Mouse (Mus musculus) midbrain, embryonic 11.5 days (tissue): ENCODE measurements around the gene Cep57. TPM values are rescaled to one million over a fixed set of nuclear protein-coding genes. Genes with fewer than 3 reads are reported as not detected.
"Not testable (repeated sequence)": the region's sequence is repeated elsewhere in the genome, so short reads cannot be mapped to it uniquely, and the experiment has no call there.

Source experiments
- ATAC-seq: fragments of 200-750 bp; cut with Nextera tagmentation; 2 replicates; pipeline ENCODE4 v1.8.0; 2017; ENCODE audit warnings: moderate TSS enrichment, moderate library complexity; ENCODE audit not compliant: low FRiP score
- DNase-seq: peaks from one replicate; pipeline ENCODE4 v3.0.0; 2015; ENCODE audit warnings: low spot score; ENCODE audit errors: missing footprints
- H3K27ac ChIP-seq: fragments of 300-500 bp; sonication (generic); 2 replicates; pipeline ENCODE4 v1.5.1; 2014; ENCODE audit warnings: low read depth, low read length
- H3K27me3 ChIP-seq: fragments of 300-500 bp; sonication (generic); 2 replicates; pipeline ENCODE4 v1.6.1; 2014; ENCODE audit warnings: mild to moderate bottlenecking, low read length, moderate library complexity, mixed read lengths; ENCODE audit not compliant: control insufficient read depth, insufficient read depth
- H3K36me3 ChIP-seq: fragments of 300-500 bp; sonication (generic); 2 replicates; pipeline ENCODE4 v1.6.1; 2014; ENCODE audit warnings: mild to moderate bottlenecking, low read length, moderate library complexity, mixed read lengths; ENCODE audit not compliant: control insufficient read depth, insufficient read depth
- H3K4me1 ChIP-seq: fragments of 300-500 bp; sonication (generic); 2 replicates; pipeline ENCODE4 v1.6.1; 2014; ENCODE audit warnings: low read length; ENCODE audit not compliant: control insufficient read depth, insufficient read depth
- H3K4me2 ChIP-seq: fragments of 300-500 bp; sonication (generic); 2 replicates; pipeline ENCODE4 v1.6.1; 2014; ENCODE audit warnings: mild to moderate bottlenecking, moderate library complexity
- H3K4me3 ChIP-seq: fragments of 300-500 bp; sonication (generic); 2 replicates; pipeline ENCODE4 v1.5.1; 2014; ENCODE audit warnings: low read depth, low read length
- H3K9ac ChIP-seq: fragments of 300-500 bp; sonication (generic); 2 replicates; pipeline ENCODE4 v1.6.1; 2014; ENCODE audit warnings: low read length
- H3K9me3 ChIP-seq: fragments of 300-500 bp; sonication (generic); 2 replicates; pipeline ENCODE4 v1.6.1; 2016; ENCODE audit warnings: low read length; ENCODE audit not compliant: control insufficient read depth
- WGBS: fragments of 180-500 bp; shearing (Covaris S2); extraction: QIAGEN DNeasy Blood & Tissue Kit; methylation state at CpG from one replicate; pipeline ENCODE4 v1.1.7; 2014; 5-methylcytosine and 5-hydroxymethylcytosine counted together
- polyA plus RNA-seq: library from polyadenylated mRNA; unstranded; fragments of >200 nt; fragmentation: Nextera tagmentation; extraction: Ambion mirVana; gene quantifications from 2 replicates; pipeline ENCODE4 v1.2.1, GENCODE M21; 2014

Gene Cep57
- polyA plus RNA-seq, 1 experiment from 2014 or later: 59.9 TPM

DNA sequence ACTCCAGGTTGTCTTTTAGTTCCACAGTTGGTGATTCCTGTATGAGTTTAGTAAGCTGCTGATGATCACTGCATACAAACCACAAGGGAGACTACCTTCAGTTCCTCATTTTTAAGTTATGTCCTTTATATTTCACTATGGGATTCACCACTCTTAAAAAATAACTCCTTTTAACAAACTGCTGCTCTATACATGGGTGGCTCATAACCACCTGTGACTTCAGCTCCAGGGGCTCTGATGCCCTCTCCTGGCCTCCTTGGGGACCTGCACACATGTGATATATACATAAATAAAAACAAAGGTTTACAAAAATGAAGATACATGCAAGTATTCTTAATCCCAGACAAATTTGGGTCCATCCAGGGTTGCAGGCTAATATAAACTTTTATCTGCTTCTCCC is 17.0 kb downstream of the Cep57 start:
- no peak overlapping the region for H3K4me3 ChIP-seq
- no peak for DNase-seq
- peaks cover 26% of the 10 kb centered on the region for H3K36me3 ChIP-seq
- H3K27me3 ChIP-seq: no peaks in the 10 kb centered on the region
- H3K4me1 ChIP-seq: no peaks in the 10 kb centered on the region
- H3K9ac ChIP-seq: no peak overlapping the region
- no peak overlapping the region for H3K27ac ChIP-seq
- no peak overlapping the region for H3K4me2 ChIP-seq
- H3K9me3 ChIP-seq: no peaks in the 10 kb centered on the region
- ATAC-seq: no peak

DNA sequence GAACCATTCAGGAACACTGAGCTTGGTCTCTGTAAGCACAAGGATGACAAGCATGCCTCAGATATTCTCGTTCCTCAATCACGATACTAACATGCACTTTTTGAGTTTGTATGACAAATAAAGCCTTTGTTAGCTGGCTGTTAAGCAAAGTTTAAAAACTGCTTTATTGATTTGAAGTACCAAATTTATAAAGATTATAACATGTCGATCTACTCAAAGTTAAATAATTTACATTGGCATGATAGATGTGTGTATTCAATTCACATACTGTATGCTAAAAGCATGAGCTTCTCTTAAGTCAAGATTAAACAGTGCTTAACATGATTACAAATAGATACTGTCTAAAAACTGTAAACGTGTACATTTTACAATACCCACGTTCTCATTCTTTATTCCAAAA is 19.2 kb downstream of the Cep57 start:
- 95% methylated on average over 5 of the region's 5 CpGs for WGBS
- Histone ChIP-seq H3K36me3 (peaks cover 26% of the 10 kb centered on the region), H3K4me1 (no peaks in the 10 kb centered on the region), H3K9ac (no peak overlapping the region), H3K4me2 (no peak overlapping the region), H3K27me3 (no peaks in the 10 kb centered on the region), H3K9me3 (no peaks in the 10 kb centered on the region), H3K27ac (no peak overlapping the region), H3K4me3 (no peak overlapping the region)
- ATAC-seq: no peak
- DNase-seq: peak; percentile 72

DNA sequence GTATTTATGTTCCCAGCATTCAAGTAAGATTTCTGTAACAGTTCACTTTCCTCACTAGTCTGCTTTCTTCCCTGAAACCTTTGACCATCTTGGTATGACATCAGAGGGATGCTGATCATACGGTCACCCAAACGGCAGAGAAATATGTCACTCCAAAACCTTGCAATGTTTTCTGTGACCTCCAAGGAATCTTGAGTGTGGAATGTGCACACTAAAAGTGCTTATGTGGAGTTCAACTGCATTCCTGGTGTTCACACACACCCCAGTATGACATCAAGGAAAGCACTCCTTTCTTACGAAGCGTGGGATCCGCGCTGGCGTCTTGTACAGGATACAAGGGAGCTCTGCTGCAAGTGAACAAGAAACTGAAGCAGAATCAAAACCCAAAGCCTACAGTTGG is 20.1 kb downstream of the Cep57 start:
- H3K4me3 ChIP-seq: no peak overlapping the region
- H3K9ac ChIP-seq: no peak overlapping the region
- H3K9me3 ChIP-seq: no peaks in the 10 kb centered on the region
- no peak overlapping the region for H3K27ac ChIP-seq
- H3K27me3 ChIP-seq: no peaks in the 10 kb centered on the region
- H3K4me2 ChIP-seq: no peak overlapping the region
- H3K4me1 ChIP-seq: no peaks in the 10 kb centered on the region
- 93% methylated on average over 7 of the region's 7 CpGs for WGBS
- DNase-seq (peak; percentile 86), ATAC-seq (no peak)
- peaks cover 24% of the 10 kb centered on the region for H3K36me3 ChIP-seq

DNA sequence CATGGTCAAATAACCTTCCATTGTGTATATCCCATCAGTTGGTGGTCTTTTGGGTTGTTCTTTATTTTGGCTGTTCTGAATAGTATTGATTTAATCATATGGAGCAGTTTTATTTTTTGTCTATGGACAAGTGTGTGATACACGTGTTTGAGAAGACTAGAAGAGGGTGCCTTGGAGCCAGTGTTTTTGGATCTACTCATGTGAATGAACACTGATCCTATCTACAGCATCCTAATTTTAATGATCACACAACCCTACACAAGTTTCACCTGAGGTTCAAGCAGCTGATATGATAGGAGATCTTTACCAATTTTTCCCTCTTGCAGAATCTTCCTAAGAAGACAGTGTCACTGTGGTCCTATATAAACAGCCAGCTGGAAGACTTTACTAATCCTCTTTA is 22.4 kb downstream of the Cep57 start:
- no peaks in the 10 kb centered on the region for H3K4me1 ChIP-seq
- no peak overlapping the region for H3K4me2 ChIP-seq
- ATAC-seq (no peak), DNase-seq (peak; percentile 73)
- no peak overlapping the region for H3K27ac ChIP-seq
- H3K9me3 ChIP-seq: no peaks in the 10 kb centered on the region
- H3K27me3 ChIP-seq: no peaks in the 10 kb centered on the region
- no peak overlapping the region for H3K9ac ChIP-seq
- peaks cover 17% of the 10 kb centered on the region for H3K36me3 ChIP-seq
- WGBS: 80% methylated on average over 1 of the region's 1 CpGs
- no peak overlapping the region for H3K4me3 ChIP-seq

DNA sequence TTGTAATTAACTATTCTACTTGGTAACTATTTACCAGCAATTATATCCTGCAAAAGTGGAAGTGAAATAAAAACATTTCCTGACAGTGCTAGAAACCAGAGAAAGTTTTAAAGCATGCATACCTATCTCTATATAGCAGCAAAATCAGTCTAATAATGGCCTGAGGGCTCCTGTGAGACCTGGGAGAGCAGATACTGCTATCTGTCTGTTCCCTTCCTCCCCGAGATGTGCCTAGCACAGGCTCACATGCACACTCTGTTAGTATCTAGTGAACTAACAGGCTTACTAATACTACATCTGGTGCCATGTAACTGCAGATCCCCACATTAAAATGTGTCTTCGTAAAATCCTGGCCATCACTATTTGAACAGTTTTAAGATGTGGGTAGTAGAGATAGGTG is 32.2 kb downstream of the Cep57 start:
- Histone ChIP-seq H3K4me2 (no peak overlapping the region), H3K36me3 (peaks cover 6% of the 10 kb centered on the region; the same call in 1 of the 2 replicates), H3K27me3 (no peaks in the 10 kb centered on the region), H3K4me1 (no peaks in the 10 kb centered on the region), H3K4me3 (no peak overlapping the region), H3K9ac (no peak overlapping the region), H3K9me3 (no peaks in the 10 kb centered on the region), H3K27ac (no peak overlapping the region)
- WGBS: 91% methylated on average over 2 of the region's 2 CpGs
- peak; percentile 72 for DNase-seq
- no peak for ATAC-seq

DNA sequence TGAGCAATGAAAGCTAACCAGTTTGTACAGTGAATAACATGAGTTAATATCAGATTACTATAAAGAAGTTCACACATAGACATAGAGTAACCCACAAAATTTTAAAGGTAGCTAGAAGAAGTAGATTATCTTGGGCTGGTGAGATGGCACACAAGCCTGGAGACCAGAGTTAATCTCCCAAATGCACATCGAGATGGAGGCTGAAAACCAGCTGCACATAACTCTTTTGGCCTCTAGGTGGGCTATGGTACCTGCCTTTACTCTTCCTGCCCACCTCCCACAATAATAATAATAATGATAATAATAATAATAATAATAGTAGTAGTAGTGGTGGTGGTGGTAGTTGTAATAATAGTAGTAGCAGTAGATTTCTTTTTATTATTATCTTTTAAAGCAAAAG is 32.6 kb downstream of the Cep57 start:
- no peaks in the 10 kb centered on the region for H3K9me3 ChIP-seq
- ATAC-seq (no peak), DNase-seq (no peak)
- peaks cover 4% of the 10 kb centered on the region; the same call in 1 of the 2 replicates for H3K36me3 ChIP-seq
- no peak overlapping the region for H3K4me2 ChIP-seq
- no peaks in the 10 kb centered on the region for H3K27me3 ChIP-seq
- H3K9ac ChIP-seq: no peak overlapping the region
- H3K4me1 ChIP-seq: no peaks in the 10 kb centered on the region
- WGBS: 72% methylated on average over 1 of the region's 1 CpGs
- no peak overlapping the region for H3K4me3 ChIP-seq
- no peak overlapping the region for H3K27ac ChIP-seq

DNA sequence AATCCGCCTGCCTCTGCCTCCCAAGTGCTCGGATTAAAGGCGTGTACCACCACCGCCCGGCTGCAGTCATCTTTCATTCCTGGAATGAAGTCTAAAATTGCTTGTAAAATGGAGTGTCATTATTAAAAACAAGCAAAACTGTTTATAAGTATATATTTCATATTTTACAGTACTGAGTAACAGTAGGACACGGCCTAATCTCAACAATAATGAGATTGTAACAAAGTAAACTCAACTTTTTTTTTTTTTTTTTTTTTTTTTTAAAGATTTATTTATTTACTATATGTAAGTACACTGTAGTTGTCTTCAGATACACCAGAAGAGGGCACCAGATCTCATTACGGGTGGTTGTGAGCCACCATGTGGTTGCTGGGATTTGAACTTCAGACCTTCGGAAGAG is 36.0 kb downstream of the Cep57 start:
- not testable (repeated sequence) for DNase-seq, H3K27me3 ChIP-seq, H3K9me3 ChIP-seq, H3K4me1 ChIP-seq, H3K27ac ChIP-seq, H3K4me3 ChIP-seq, H3K36me3 ChIP-seq, H3K9ac ChIP-seq, H3K4me2 ChIP-seq, ATAC-seq
- 97% methylated on average over 7 of the region's 8 CpGs for WGBS

DNA sequence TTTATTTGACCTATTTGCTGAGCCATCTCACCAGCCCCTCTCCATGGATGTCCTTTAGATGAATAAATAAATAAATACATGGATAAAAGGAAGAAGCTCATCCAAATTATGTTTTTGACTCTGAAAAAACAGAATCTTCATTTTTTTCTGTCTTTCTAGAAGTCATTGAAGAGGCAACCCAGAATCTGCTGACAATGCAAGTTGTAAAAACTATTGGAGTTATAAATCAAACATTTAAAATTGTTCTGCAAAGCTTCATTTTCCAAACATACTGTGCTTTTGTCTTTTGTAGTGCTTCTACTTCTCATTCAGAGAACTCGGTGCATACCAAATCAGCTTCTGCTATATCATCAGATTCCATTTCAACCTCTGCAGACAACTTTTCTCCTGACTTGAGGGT is 44.9 kb downstream of the Cep57 start:
- Histone ChIP-seq H3K9me3 (no peaks in the 10 kb centered on the region), H3K9ac (no peak overlapping the region), H3K36me3 (no peaks in the 10 kb centered on the region; the same call in 1 of the 2 replicates), H3K4me1 (no peaks in the 10 kb centered on the region), H3K27me3 (no peaks in the 10 kb centered on the region), H3K4me3 (no peak overlapping the region), H3K27ac (no peak overlapping the region), H3K4me2 (no peak overlapping the region)
- ATAC-seq (no peak), DNase-seq (no peak)
- WGBS: 93% methylated on average over 1 of the region's 1 CpGs

DNA sequence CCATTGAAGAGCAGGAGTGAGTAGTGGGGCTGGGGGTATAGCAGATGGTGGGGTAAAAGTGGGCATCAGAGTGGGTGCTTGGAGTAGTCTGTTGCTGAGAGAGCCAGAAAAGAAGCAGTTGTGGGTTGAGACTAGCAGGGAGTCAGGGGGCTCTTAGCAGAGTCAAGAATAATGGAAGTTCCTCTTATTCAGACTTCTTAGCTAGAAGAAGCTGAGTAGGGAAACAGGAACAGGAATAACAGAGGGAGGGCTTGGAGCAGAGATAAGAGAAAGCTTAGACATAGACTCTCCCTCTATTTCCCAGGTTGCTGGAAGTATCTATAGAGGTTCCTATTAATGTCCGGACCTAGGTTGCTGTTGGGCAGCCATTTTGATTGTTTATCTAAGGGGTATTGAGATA is 52.2 kb downstream of the Cep57 start:
- no peaks in the 10 kb centered on the region for H3K4me1 ChIP-seq
- DNase-seq: no peak
- H3K27ac ChIP-seq: no peak overlapping the region
- 97% methylated on average over 1 of the region's 1 CpGs for WGBS
- no peaks in the 10 kb centered on the region for H3K36me3 ChIP-seq
- no peak overlapping the region for H3K9ac ChIP-seq
- H3K9me3 ChIP-seq: no peaks in the 10 kb centered on the region
- no peak for ATAC-seq
- no peak overlapping the region for H3K4me2 ChIP-seq
- H3K27me3 ChIP-seq: no peaks in the 10 kb centered on the region
- no peak overlapping the region for H3K4me3 ChIP-seq

DNA sequence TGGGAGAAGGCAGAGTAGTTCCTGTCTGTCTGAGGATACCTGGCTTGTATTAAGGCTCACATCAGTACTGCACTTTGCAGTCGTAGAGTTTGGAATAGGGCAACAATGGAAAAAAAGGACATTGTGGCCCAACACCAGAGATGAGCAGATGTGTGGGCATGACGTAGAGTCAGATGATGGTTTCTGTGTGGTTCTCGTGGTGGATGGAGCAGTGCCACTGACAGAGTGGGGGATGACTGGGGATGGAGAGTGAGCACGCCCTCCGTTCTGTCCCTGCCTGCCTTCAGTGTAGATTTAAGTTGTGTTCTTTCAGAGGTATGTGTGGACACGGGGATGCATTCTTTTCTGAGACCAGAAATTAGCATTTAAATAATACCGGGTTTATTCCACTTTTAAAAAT is 60.3 kb downstream of the Cep57 start:
- DNase-seq (no peak), ATAC-seq (no peak)
- Histone ChIP-seq H3K27ac (no peak overlapping the region), H3K9ac (no peak overlapping the region), H3K9me3 (no peaks in the 10 kb centered on the region), H3K4me2 (no peak overlapping the region), H3K4me1 (no peaks in the 10 kb centered on the region; the same call in 1 of the 2 replicates), H3K36me3 (no peaks in the 10 kb centered on the region), H3K4me3 (no peak overlapping the region), H3K27me3 (no peaks in the 10 kb centered on the region)
- WGBS: 89% methylated on average over 7 of the region's 7 CpGs
